Mouse (Mus musculus): Measurements from ENCODE around the gene Ppip5k2.

- TF ChIP-seq POLR2AphosphoS2 (IDR thresholded peaks at IDR 0.05; ENCODE audit: insufficient read length, low read depth), result no peak
- TF ChIP-seq POLR2A (IDR thresholded peaks at IDR 0.05; ENCODE audit: insufficient read length, low read depth), result no peak
Observed at GRCm38 (mm10) chr1:97657786-97658185, 112.4 kb downstream of the Ppip5k2 start.
